Mouse (Mus musculus): ENCODE measurements around the gene Amt. TPM values are rescaled to one million over a fixed set of nuclear protein-coding genes. Genes with fewer than 3 reads are reported as not detected.
A peak's percentile ranks its signal among the peaks of the same experiment; 100 is the strongest.

The Amt gene
- total RNA-seq, 2 experiments from 2014 or later: 30.2 to 33.0 TPM

- peak; percentile 70 to 86 for DNase-seq (ENCODE audit: low spot score in 2 of 2)
Observed at GRCm38 (mm10) chr9:108338886-108339781, 42.5 kb downstream of the Amt start, which contains the start of gene Gpx1. Gene Gpx1, plus strand, starts transcription at chr9:108338903.

GRCm38 (mm10) chr9:108339886-108340257 is 43.2 kb downstream of the Amt start:
- DNase-seq (ENCODE audit: low spot score in 2 of 2): no peak

GRCm38 (mm10) chr9:108340258-108341138 is 43.8 kb downstream of the Amt start:
- no peak for DNase-seq (ENCODE audit: low spot score in 2 of 2)

GRCm38 (mm10) chr9:108341139-108341475 is 44.5 kb downstream of the Amt start:
- DNase-seq (ENCODE audit: low spot score in 2 of 2): no peak

GRCm38 (mm10) chr9:108341801-108342200 is 45.1 kb downstream of the Amt start:
- DNase-seq (ENCODE audit: low spot score in 2 of 2): no peak

- no peak for DNase-seq (ENCODE audit: low spot score in 2 of 2)
Observed at GRCm38 (mm10) chr9:108342301-108342831, 45.7 kb downstream of the Amt start.

GRCm38 (mm10) chr9:108343331-108343730 is 46.7 kb downstream of the Amt start:
- no peak for DNase-seq (ENCODE audit: low spot score in 2 of 2)

- DNase-seq (ENCODE audit: low spot score in 2 of 2): no peak
Observed at GRCm38 (mm10) chr9:108343835-108344234, 47.2 kb downstream of the Amt start.

- no peak for DNase-seq (ENCODE audit: low spot score in 2 of 2)
Observed at GRCm38 (mm10) chr9:108344471-108344870, 47.8 kb downstream of the Amt start.

- DNase-seq (ENCODE audit: low spot score in 2 of 2): peak in 1 of 2 experiments; percentile 20
Observed at GRCm38 (mm10) chr9:108347024-108347423, 50.4 kb downstream of the Amt start.

GRCm38 (mm10) chr9:108347540-108348289 is 51.1 kb downstream of the Amt start, which contains the start of gene Usp4:
Gene Usp4, plus strand, starts transcription at chr9:108347853.
- peak; percentile 60 to 90 for DNase-seq (ENCODE audit: low spot score in 2 of 2)

- DNase-seq (ENCODE audit: low spot score in 2 of 2): no peak
Observed at GRCm38 (mm10) chr9:108348290-108348680, 51.6 kb downstream of the Amt start.

GRCm38 (mm10) chr9:108349727-108350126 is 53.1 kb downstream of the Amt start:
- no peak for DNase-seq (ENCODE audit: low spot score in 2 of 2)

Other genes starting within 250 kb of the Amt start
- gene Gmppb, start 247.6 kb upstream of the Amt start, total RNA-seq (2021): 10 to 100 TPM; 15.5 to 17.2 TPM
- gene Amigo3, start 243.7 kb upstream of the Amt start, total RNA-seq (2021): 1 to 10 TPM; 2.3 to 2.5 TPM
- not detected for gene Mst1, start 216.4 kb upstream of the Amt start, total RNA-seq (2021)
- 100 to 1,000 TPM in 1 of 2 experiments, 10 to 100 TPM in 1; 87.8 to 104 TPM for gene Rnf123, start 213.5 kb upstream of the Amt start, total RNA-seq (2021)
- 10 to 100 TPM; 27.0 to 35.7 TPM for gene Apeh, start 202.2 kb upstream of the Amt start, total RNA-seq (2021)
- gene Bsn, start 106.5 kb upstream of the Amt start, total RNA-seq (2021): 100 to 1,000 TPM; 228 to 231 TPM
- 10 to 100 TPM; 73.4 to 75.4 TPM for gene Dag1, start 32.9 kb upstream of the Amt start, total RNA-seq (2021)
- 100 to 1,000 TPM; 114 to 116 TPM for gene Nicn1, start 6.4 kb upstream of the Amt start, total RNA-seq (2021)
- 100 to 1,000 TPM; 163 to 172 TPM for gene Rhoa, start 9.3 kb downstream of the Amt start, total RNA-seq (2021)
- gene Tcta, start 9.3 kb downstream of the Amt start, total RNA-seq (2021): 10 to 100 TPM; 29.9 to 31.3 TPM
- gene Gpx1, start 42.0 kb downstream of the Amt start, total RNA-seq (2021): 10 to 100 TPM; 58.5 to 70.8 TPM
- 100 to 1,000 TPM; 102 to 105 TPM for gene Usp4, start 51.0 kb downstream of the Amt start, total RNA-seq (2021)
- 1 to 10 TPM; 2.3 to 2.5 TPM for gene 1700102P08Rik, start 96.0 kb downstream of the Amt start, total RNA-seq (2021)
- not detected for gene Ccdc36, start 131.6 kb downstream of the Amt start, total RNA-seq (2021)
- not detected for gene BC048562, start 139.6 kb downstream of the Amt start, total RNA-seq (2021)
- 10 to 100 TPM; 34.7 to 40.2 TPM for gene Ccdc71, start 163.7 kb downstream of the Amt start, total RNA-seq (2021)
- 10 to 100 TPM; 18.8 to 19.6 TPM for gene Klhdc8b, start 164.7 kb downstream of the Amt start, total RNA-seq (2021)
- gene Lamb2, start 182.9 kb downstream of the Amt start, total RNA-seq (2021): 10 to 100 TPM; 27.5 to 29.5 TPM
- 100 to 1,000 TPM; 145 to 154 TPM for gene Usp19, start 193.7 kb downstream of the Amt start, total RNA-seq (2021)
- 10 to 100 TPM; 74.4 to 83.4 TPM for gene Qars, start 210.9 kb downstream of the Amt start, total RNA-seq (2021)
- gene Qrich1, start 220.0 kb downstream of the Amt start, total RNA-seq (2021): 100 to 1,000 TPM; 143 to 150 TPM